Comparison of ENCODE assay signal across 8 mouse cellular contexts in the genomic region with DNA sequence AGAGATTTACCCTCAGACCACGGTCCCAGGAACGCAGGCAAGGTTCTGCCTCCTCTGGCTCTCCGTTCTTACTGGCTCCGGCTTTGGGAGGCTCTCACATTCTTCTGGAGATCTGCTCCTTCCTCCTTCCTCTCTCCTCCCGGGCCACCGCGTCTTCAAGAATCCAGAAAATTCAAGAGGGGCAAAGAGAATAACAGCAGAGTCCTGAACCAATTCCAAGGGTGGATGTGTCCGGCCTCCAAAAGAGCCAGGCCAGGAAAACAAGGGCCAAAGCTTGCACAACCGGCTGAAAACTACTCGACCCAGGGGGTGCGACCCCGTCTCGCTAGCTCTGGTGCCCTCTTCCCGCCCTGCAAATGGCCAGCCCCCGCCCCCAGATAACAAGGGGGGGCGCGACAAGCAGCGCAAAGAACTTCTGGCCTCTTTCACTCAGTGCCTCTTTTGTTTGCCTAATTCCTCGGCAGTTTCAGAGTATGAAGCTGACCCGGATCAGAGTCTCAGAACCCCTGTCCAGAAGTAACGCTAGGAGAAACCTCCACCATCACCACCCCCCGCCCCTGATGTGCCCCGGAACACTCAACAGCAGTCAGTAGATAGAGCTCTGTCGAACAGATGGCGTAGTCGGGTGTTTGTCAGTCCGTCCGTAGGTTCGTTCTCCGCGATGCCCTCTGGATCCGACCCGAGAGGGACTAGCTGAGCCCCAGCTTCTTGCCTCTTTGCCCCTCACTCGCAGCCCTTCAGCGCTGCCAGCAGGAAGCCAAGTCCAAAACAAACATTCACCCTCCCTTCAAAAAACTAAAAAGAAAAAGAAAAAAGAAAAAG. TPM values are rescaled to one million over a fixed set of nuclear protein-coding genes. Genes with fewer than 3 reads are reported as not detected.
DNase-seq lines count a peak whose midpoint lies in the region; ATAC-seq lines count a peak whose summit lies in the region.

No protein-coding gene starts in this region.

- peaks cover 55% of the 10 kb centered on the region for H3K27me3 ChIP-seq in erythroblast, embryonic 14.5 days (ENCODE audit: control insufficient read depth)
- H3K27me3 ChIP-seq in embryonic facial prominence, embryonic 11.5 days (ENCODE audit: control insufficient read depth, insufficient read depth, low read length), result no peaks in the 10 kb centered on the region
- H3K27me3 ChIP-seq in heart, embryonic 16.5 days (ENCODE audit: control insufficient read depth, insufficient read depth, low read length), result no peaks in the 10 kb centered on the region; the same call in 1 of the 2 replicates
- no peaks in the 10 kb centered on the region for H3K27me3 ChIP-seq in stomach, embryonic 15.5 days (replicated peaks)

- peak; percentile 39 for DNase-seq in embryonic facial prominence, embryonic 11.5 days (ENCODE audit: low spot score)
- DNase-seq in kidney, postnatal 14 days, result peak; percentile 76
- DNase-seq in layer of hippocampus, adult 11-12 months (ENCODE audit: low spot score), result no peak

- WGBS in embryonic facial prominence, embryonic 11.5 days, result under 1% methylated on average over 35 of the region's 35 CpGs
- under 1% methylated on average over 35 of the region's 35 CpGs for WGBS in heart, embryonic 16.5 days
- WGBS in macrophage (ENCODE audit: missing documents), result 10% methylated on average over 31 of the region's 35 CpGs
- WGBS in stomach, embryonic 15.5 days, result under 1% methylated on average over 35 of the region's 35 CpGs

- peaks cover 29% of the 10 kb centered on the region; the same call in 1 of the 2 replicates for H3K79me2 ChIP-seq in macrophage (ENCODE audit: inconsistent target)

- H3K9ac ChIP-seq in embryonic facial prominence, embryonic 11.5 days (replicated peaks; ENCODE audit: low read length), result peak overlapping the region; percentile 64
- peak overlapping the region; percentile 80 for H3K9ac ChIP-seq in heart, embryonic 16.5 days (ENCODE audit: low read length)
- H3K9ac ChIP-seq in stomach, embryonic 15.5 days, result peak overlapping the region; percentile 67

- peaks cover 15% of the 10 kb centered on the region for H3K4me1 ChIP-seq in erythroblast, embryonic 14.5 days (ENCODE audit: control insufficient read depth)
- peaks cover 8% of the 10 kb centered on the region; the same call in 1 of the 2 replicates for H3K4me1 ChIP-seq in embryonic facial prominence, embryonic 11.5 days (ENCODE audit: control insufficient read depth, insufficient read depth, low read length)
- peaks cover 43% of the 10 kb centered on the region for H3K4me1 ChIP-seq in heart, embryonic 16.5 days (ENCODE audit: control insufficient read depth, insufficient read depth, low read length)
- peaks cover 51% of the 10 kb centered on the region for H3K4me1 ChIP-seq in stomach, embryonic 15.5 days

- peak overlapping the region; percentile 66 for H3K4me3 ChIP-seq in erythroblast, embryonic 14.5 days (replicated peaks)
- peak overlapping the region; percentile 45 for H3K4me3 ChIP-seq in embryonic facial prominence, embryonic 11.5 days (ENCODE audit: low read depth, low read length)
- peak overlapping the region; percentile 60 for H3K4me3 ChIP-seq in heart, embryonic 16.5 days (ENCODE audit: low read length)
- peak overlapping the region; percentile 79 for H3K4me3 ChIP-seq in macrophage (ENCODE audit: inconsistent target)
- peak overlapping the region; percentile 70 for H3K4me3 ChIP-seq in stomach, embryonic 15.5 days (replicated peaks)

- ATAC-seq in erythroblast, adult 5-6 weeks (replicated peaks; ENCODE audit: low FRiP score, poor library complexity, severe bottlenecking), result no peak
- peak; percentile 41; the same call in 1 of the 2 replicates for ATAC-seq in embryonic facial prominence, embryonic 11.5 days (replicated peaks; ENCODE audit: insufficient number of reproducible peaks, low FRiP score, low TSS enrichment, low read depth)
- no peak for ATAC-seq in heart, embryonic 16.5 days (replicated peaks; ENCODE audit: extremely low read depth, insufficient read depth, low FRiP score)
- ATAC-seq in stomach, embryonic 15.5 days (ENCODE audit: insufficient read depth, low FRiP score, low read depth), result no peak

- H3K27ac ChIP-seq in embryonic facial prominence, embryonic 11.5 days (replicated peaks; ENCODE audit: low read depth, low read length), result peak overlapping the region; percentile 74
- H3K27ac ChIP-seq in heart, embryonic 16.5 days (ENCODE audit: low read length), result peak overlapping the region; percentile 88
- peak overlapping the region; percentile 49 for H3K27ac ChIP-seq in macrophage
- H3K27ac ChIP-seq in stomach, embryonic 15.5 days, result peak overlapping the region; percentile 96

- no peaks in the 10 kb centered on the region for H3K9me3 ChIP-seq in erythroblast, embryonic 14.5 days (ENCODE audit: control insufficient read depth, low read length)
- H3K9me3 ChIP-seq in embryonic facial prominence, embryonic 11.5 days (replicated peaks; ENCODE audit: control insufficient read depth, low read length), result no peaks in the 10 kb centered on the region
- H3K9me3 ChIP-seq in heart, embryonic 16.5 days (replicated peaks; ENCODE audit: control insufficient read depth, low read length), result no peaks in the 10 kb centered on the region
- H3K9me3 ChIP-seq in stomach, embryonic 15.5 days, result no peaks in the 10 kb centered on the region

- no peaks in the 10 kb centered on the region for H3K36me3 ChIP-seq in erythroblast, embryonic 14.5 days (ENCODE audit: control insufficient read depth)
- H3K36me3 ChIP-seq in embryonic facial prominence, embryonic 11.5 days (replicated peaks; ENCODE audit: control insufficient read depth, insufficient read depth, low read depth, low read length), result no peaks in the 10 kb centered on the region
- H3K36me3 ChIP-seq in heart, embryonic 16.5 days (ENCODE audit: control insufficient read depth, insufficient read depth), result no peaks in the 10 kb centered on the region
- H3K36me3 ChIP-seq in macrophage (ENCODE audit: inconsistent target), result peaks cover under 1% of the 10 kb centered on the region; the same call in 1 of the 2 replicates
- no peaks in the 10 kb centered on the region; the same call in 1 of the 2 replicates for H3K36me3 ChIP-seq in stomach, embryonic 15.5 days

- peak overlapping the region; percentile 76 for H3K4me2 ChIP-seq in embryonic facial prominence, embryonic 11.5 days (ENCODE audit: low read depth, low read length)
- H3K4me2 ChIP-seq in heart, embryonic 16.5 days (ENCODE audit: low read depth, low read length), result peak overlapping the region; percentile 72
- H3K4me2 ChIP-seq in stomach, embryonic 15.5 days, result peak overlapping the region; percentile 83

RNA-seq across cellular contexts. Expression of a gene that starts 0.8 kb away (rescaled TPM):
- polyA plus RNA-seq in erythroblast, embryonic 14.5 days (2012), result not detected in 2 replicates
- total RNA-seq in erythroblast, adult 5-6 weeks (2015; ENCODE audit: low replicate concordance), result 0.38 and 1.3 TPM in 2 replicates
- total RNA-seq in erythroblast, adult 5-6 weeks (2017; ENCODE audit: low replicate concordance), result 0.17 and 0.56 TPM in 2 replicates
- polyA plus RNA-seq in embryonic facial prominence, embryonic 11.5 days (2014; fragmentation: Nextera tagmentation; extraction: Ambion mirVana), result 6.6 and 7.3 TPM in 2 replicates
- polyA plus RNA-seq in heart, embryonic 16.5 days (2015; fragmentation: Nextera tagmentation; extraction: Ambion mirVana), result 7.5 and 8.2 TPM in 2 replicates
- 10 to 100 TPM in 19 of 26 experiments, 1 to 10 TPM in 7; 6.2 to 41.8 (median 13.9) TPM for total RNA-seq in macrophage (2018; cell fraction: chromatin; rRNA removed)
- total RNA-seq in macrophage (2018; cell fraction: cytosol; rRNA removed), result 10 to 100 TPM in 19 of 26 experiments, 1 to 10 TPM in 7; 4.7 to 20.6 (median 12.1) TPM
- total RNA-seq in macrophage (2018; cell fraction: nucleus; rRNA removed), result 10 to 100 TPM in 24 of 26 experiments, 1 to 10 TPM in 2; 8.9 to 40.6 (median 19.4) TPM
- polyA plus RNA-seq in macrophage (2018), result 6.7 to 10.5 TPM (median 9.2 TPM) in 3 replicates
- polyA plus RNA-seq in stomach, embryonic 15.5 days (2015; fragmentation: Nextera tagmentation; extraction: Ambion mirVana), result 9.3 and 10.7 TPM in 2 replicates

RNA-seq across cellular contexts. Expression of a gene that starts 9.9 kb away (rescaled TPM):
- polyA plus RNA-seq in erythroblast, embryonic 14.5 days (2012), result 5.7 TPM in 2 replicates
- total RNA-seq in erythroblast, adult 5-6 weeks (2015; ENCODE audit: low replicate concordance), result 18.4 and 45.7 TPM in 2 replicates
- 15.3 and 20.1 TPM in 2 replicates for total RNA-seq in erythroblast, adult 5-6 weeks (2017; ENCODE audit: low replicate concordance)
- 76.4 and 80.3 TPM in 2 replicates for polyA plus RNA-seq in embryonic facial prominence, embryonic 11.5 days (2014; fragmentation: Nextera tagmentation; extraction: Ambion mirVana)
- polyA plus RNA-seq in heart, embryonic 16.5 days (2015; fragmentation: Nextera tagmentation; extraction: Ambion mirVana), result 64.6 and 68.7 TPM in 2 replicates
- 10 to 100 TPM in 4 of 26 experiments, 1 to 10 TPM in 21, not detected in 1; 1.1 to 17.9 (median 3.6) TPM for total RNA-seq in macrophage (2018; cell fraction: chromatin; rRNA removed)
- 10 to 100 TPM; 14.8 to 45.0 (median 28.8) TPM for total RNA-seq in macrophage (2018; cell fraction: cytosol; rRNA removed)
- total RNA-seq in macrophage (2018; cell fraction: nucleus; rRNA removed), result 10 to 100 TPM in 18 of 26 experiments, 1 to 10 TPM in 8; 3.9 to 31.6 (median 12.3) TPM
- 8.7 to 43.8 TPM (median 38.4 TPM) in 3 replicates for polyA plus RNA-seq in macrophage (2018)
- 79.3 and 86.5 TPM in 2 replicates for polyA plus RNA-seq in stomach, embryonic 15.5 days (2015; fragmentation: Nextera tagmentation; extraction: Ambion mirVana)

RNA-seq across cellular contexts. Expression of a gene that starts 23.3 kb away (rescaled TPM):
- polyA plus RNA-seq in erythroblast, embryonic 14.5 days (2012), result 0.11 TPM in 1 of 2 replicates, not detected in the other
- 4.0 and 7.3 TPM in 2 replicates for total RNA-seq in erythroblast, adult 5-6 weeks (2015; ENCODE audit: low replicate concordance)
- total RNA-seq in erythroblast, adult 5-6 weeks (2017; ENCODE audit: low replicate concordance), result 1.6 and 2.1 TPM in 2 replicates
- 27.2 and 29.7 TPM in 2 replicates for polyA plus RNA-seq in embryonic facial prominence, embryonic 11.5 days (2014; fragmentation: Nextera tagmentation; extraction: Ambion mirVana)
- 17.8 and 18.9 TPM in 2 replicates for polyA plus RNA-seq in heart, embryonic 16.5 days (2015; fragmentation: Nextera tagmentation; extraction: Ambion mirVana)
- 10 to 100 TPM in 1 of 26 experiments, 1 to 10 TPM in 25; 1.4 to 12.5 (median 6.4) TPM for total RNA-seq in macrophage (2018; cell fraction: chromatin; rRNA removed)
- total RNA-seq in macrophage (2018; cell fraction: cytosol; rRNA removed), result 1 to 10 TPM; 3.1 to 8.4 (median 6.0) TPM
- total RNA-seq in macrophage (2018; cell fraction: nucleus; rRNA removed), result 1 to 10 TPM; 1.2 to 8.8 (median 5.2) TPM
- 5.8 to 9.0 TPM (median 7.9 TPM) in 3 replicates for polyA plus RNA-seq in macrophage (2018)
- 18.5 and 19.0 TPM in 2 replicates for polyA plus RNA-seq in stomach, embryonic 15.5 days (2015; fragmentation: Nextera tagmentation; extraction: Ambion mirVana)
